Mouse (Mus musculus): ENCODE measurements at regions not wholly inside any gene's neighbourhood (a gene's known extent, or its start where the extent isn't known, plus 50 kb on each side); places are given as distances from the start of the nearest gene placed in this dataset.

- H3K9ac ChIP-seq (replicated peaks; ENCODE audit: low read depth, low read length), result no peak overlapping the region
- H3K4me2 ChIP-seq (ENCODE audit: low read depth, low read length), result no peak overlapping the region
- no peaks in the 10 kb centered on the region for H3K9me3 ChIP-seq (ENCODE audit: control insufficient read depth, low read length)
- no peaks in the 10 kb centered on the region for H3K36me3 ChIP-seq (ENCODE audit: control insufficient read depth, insufficient read depth, low read length)
- H3K27ac ChIP-seq (ENCODE audit: low read depth, low read length), result no peak overlapping the region
- no peaks in the 10 kb centered on the region for H3K27me3 ChIP-seq (ENCODE audit: control insufficient read depth, insufficient read depth, low read length)
- 56% methylated on average over 2 of the region's 2 CpGs for WGBS
- no peaks in the 10 kb centered on the region for H3K4me1 ChIP-seq (ENCODE audit: control insufficient read depth, insufficient read depth, low read length)
- ATAC-seq (ENCODE audit: low read depth), result no peak
- no peak overlapping the region for H3K4me3 ChIP-seq (ENCODE audit: low read depth, low read length)
Observed at GRCm38 (mm10) chr9:115504789-115505188, 194.6 kb upstream of the Stt3b start.

DNA sequence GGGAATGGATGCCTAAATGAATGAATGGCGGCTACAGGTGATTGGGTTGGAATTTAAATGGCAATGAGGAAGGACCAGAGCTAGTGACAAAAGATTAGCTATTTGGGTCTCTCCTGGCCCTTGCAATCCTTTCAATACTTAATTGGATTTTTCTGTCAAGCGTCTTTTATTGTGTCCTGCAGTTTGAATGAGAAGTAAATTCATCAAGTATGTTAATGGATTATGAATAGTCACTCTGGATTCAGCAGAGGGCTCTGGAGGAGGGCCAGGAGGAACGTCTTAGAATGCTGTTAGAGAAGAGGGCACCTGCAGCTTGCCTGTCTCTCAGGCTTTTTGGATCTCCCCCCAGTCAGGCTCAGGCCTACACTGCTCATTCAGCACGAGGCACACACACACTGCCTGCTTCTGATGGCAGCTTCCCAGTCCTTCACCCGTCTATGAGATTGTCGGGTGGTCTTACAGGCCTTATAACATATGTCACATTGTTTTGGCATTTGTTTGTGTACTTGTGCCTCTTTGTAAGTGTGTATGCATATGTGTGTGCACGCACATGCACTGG lies 197.0 kb upstream of the Stt3b start:
- Histone ChIP-seq H3K9me3 (ENCODE audit: control insufficient read depth, low read length) (no peaks in the 10 kb centered on the region), H3K27me3 (ENCODE audit: control insufficient read depth, insufficient read depth, low read length) (no peaks in the 10 kb centered on the region), H3K4me1 (ENCODE audit: control insufficient read depth, insufficient read depth, low read length) (no peaks in the 10 kb centered on the region), H3K4me3 (ENCODE audit: low read depth, low read length) (no peak overlapping the region), H3K9ac (replicated peaks; ENCODE audit: low read depth, low read length) (no peak overlapping the region), H3K36me3 (ENCODE audit: control insufficient read depth, insufficient read depth, low read length) (no peaks in the 10 kb centered on the region), H3K27ac (ENCODE audit: low read depth, low read length) (no peak overlapping the region), H3K4me2 (ENCODE audit: low read depth, low read length) (no peak overlapping the region)
- 71% methylated on average over 7 of the region's 7 CpGs for WGBS
- no peak for ATAC-seq (ENCODE audit: low read depth)

- H3K4me2 ChIP-seq (ENCODE audit: low read depth, low read length), result no peak overlapping the region
- no peaks in the 10 kb centered on the region for H3K36me3 ChIP-seq (ENCODE audit: control insufficient read depth, insufficient read depth, low read length)
- ATAC-seq (ENCODE audit: low read depth), result no peak
- 64% methylated on average over 16 of the region's 16 CpGs for WGBS
- no peaks in the 10 kb centered on the region for H3K4me1 ChIP-seq (ENCODE audit: control insufficient read depth, insufficient read depth, low read length)
- no peak overlapping the region for H3K4me3 ChIP-seq (ENCODE audit: low read depth, low read length)
- H3K27ac ChIP-seq (ENCODE audit: low read depth, low read length), result no peak overlapping the region
- H3K27me3 ChIP-seq (ENCODE audit: control insufficient read depth, insufficient read depth, low read length), result no peaks in the 10 kb centered on the region
- H3K9ac ChIP-seq (replicated peaks; ENCODE audit: low read depth, low read length), result no peak overlapping the region
- H3K9me3 ChIP-seq (ENCODE audit: control insufficient read depth, low read length), result no peaks in the 10 kb centered on the region
Observed at GRCm38 (mm10) chr9:115512835-115513629, 202.8 kb upstream of the Stt3b start.

GRCm38 (mm10) chr9:115517903-115518302 lies 207.7 kb upstream of the Stt3b start:
- H3K27ac ChIP-seq (ENCODE audit: low read depth, low read length), result no peak overlapping the region
- H3K9ac ChIP-seq (replicated peaks; ENCODE audit: low read depth, low read length), result no peak overlapping the region
- no peak overlapping the region for H3K4me2 ChIP-seq (ENCODE audit: low read depth, low read length)
- H3K4me3 ChIP-seq (ENCODE audit: low read depth, low read length), result no peak overlapping the region
- no peaks in the 10 kb centered on the region for H3K36me3 ChIP-seq (ENCODE audit: control insufficient read depth, insufficient read depth, low read length)
- no peaks in the 10 kb centered on the region for H3K9me3 ChIP-seq (ENCODE audit: control insufficient read depth, low read length)
- H3K27me3 ChIP-seq (ENCODE audit: control insufficient read depth, insufficient read depth, low read length), result no peaks in the 10 kb centered on the region
- no peaks in the 10 kb centered on the region for H3K4me1 ChIP-seq (ENCODE audit: control insufficient read depth, insufficient read depth, low read length)
- ATAC-seq (ENCODE audit: low read depth), result no peak

GRCm38 (mm10) chr9:115524161-115524560 lies 213.9 kb upstream of the Stt3b start:
- 42% methylated on average over 3 of the region's 3 CpGs for WGBS

GRCm38 (mm10) chr9:115524591-115524990 lies 214.4 kb upstream of the Stt3b start:
- H3K4me1 ChIP-seq (ENCODE audit: control insufficient read depth, insufficient read depth, low read length), result no peaks in the 10 kb centered on the region
- H3K4me2 ChIP-seq (ENCODE audit: low read depth, low read length), result no peak overlapping the region
- H3K9me3 ChIP-seq (ENCODE audit: control insufficient read depth, low read length), result no peaks in the 10 kb centered on the region
- H3K36me3 ChIP-seq (ENCODE audit: control insufficient read depth, insufficient read depth, low read length), result no peaks in the 10 kb centered on the region
- H3K4me3 ChIP-seq (ENCODE audit: low read depth, low read length), result no peak overlapping the region
- no peak for ATAC-seq (ENCODE audit: low read depth)
- 32% methylated on average over 5 of the region's 5 CpGs for WGBS
- H3K27me3 ChIP-seq (ENCODE audit: control insufficient read depth, insufficient read depth, low read length), result no peaks in the 10 kb centered on the region
- no peak overlapping the region for H3K27ac ChIP-seq (ENCODE audit: low read depth, low read length)
- H3K9ac ChIP-seq (replicated peaks; ENCODE audit: low read depth, low read length), result no peak overlapping the region

More at GRCm38 (mm10) chr9:115524161-115524560, 213.9 kb upstream of the Stt3b start:
- ATAC-seq (ENCODE audit: low read depth), result no peak
- Histone ChIP-seq H3K4me3 (ENCODE audit: low read depth, low read length) (no peak overlapping the region), H3K4me1 (ENCODE audit: control insufficient read depth, insufficient read depth, low read length) (no peaks in the 10 kb centered on the region), H3K9ac (replicated peaks; ENCODE audit: low read depth, low read length) (no peak overlapping the region), H3K27ac (ENCODE audit: low read depth, low read length) (no peak overlapping the region), H3K4me2 (ENCODE audit: low read depth, low read length) (no peak overlapping the region), H3K27me3 (ENCODE audit: control insufficient read depth, insufficient read depth, low read length) (no peaks in the 10 kb centered on the region), H3K9me3 (ENCODE audit: control insufficient read depth, low read length) (no peaks in the 10 kb centered on the region), H3K36me3 (ENCODE audit: control insufficient read depth, insufficient read depth, low read length) (no peaks in the 10 kb centered on the region)

GRCm38 (mm10) chr9:115526322-115526721 lies 216.1 kb upstream of the Stt3b start:
- 87% methylated on average over 4 of the region's 4 CpGs for WGBS
- H3K36me3 ChIP-seq (ENCODE audit: control insufficient read depth, insufficient read depth, low read length), result no peaks in the 10 kb centered on the region
- ATAC-seq (ENCODE audit: low read depth), result no peak
- no peak overlapping the region for H3K4me2 ChIP-seq (ENCODE audit: low read depth, low read length)
- no peaks in the 10 kb centered on the region for H3K27me3 ChIP-seq (ENCODE audit: control insufficient read depth, insufficient read depth, low read length)
- H3K4me1 ChIP-seq (ENCODE audit: control insufficient read depth, insufficient read depth, low read length), result no peaks in the 10 kb centered on the region
- H3K4me3 ChIP-seq (ENCODE audit: low read depth, low read length), result no peak overlapping the region
- H3K27ac ChIP-seq (ENCODE audit: low read depth, low read length), result no peak overlapping the region
- no peaks in the 10 kb centered on the region for H3K9me3 ChIP-seq (ENCODE audit: control insufficient read depth, low read length)
- no peak overlapping the region for H3K9ac ChIP-seq (replicated peaks; ENCODE audit: low read depth, low read length)

DNA sequence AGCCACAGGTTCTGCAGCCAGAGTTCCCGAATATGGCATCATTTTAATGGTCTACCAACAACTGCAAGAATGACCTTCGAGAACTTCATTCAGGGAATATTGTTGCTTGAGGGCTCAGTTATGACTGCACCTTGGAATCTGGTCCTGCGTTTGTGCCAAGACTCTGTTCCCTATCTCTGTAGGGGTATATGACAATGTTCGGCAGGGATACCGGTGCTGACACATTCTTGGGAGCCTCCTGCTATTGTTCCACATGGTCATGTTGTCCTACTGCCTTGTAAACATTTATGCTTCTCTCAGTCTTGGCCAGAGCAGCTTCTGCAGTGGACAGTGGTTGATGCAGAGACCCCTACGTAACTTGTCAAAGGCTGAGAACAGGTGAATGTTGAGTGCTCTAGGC lies 216.8 kb upstream of the Stt3b start:
- no peaks in the 10 kb centered on the region for H3K4me1 ChIP-seq (ENCODE audit: control insufficient read depth, insufficient read depth, low read length)
- no peak for ATAC-seq (ENCODE audit: low read depth)
- WGBS, result 93% methylated on average over 6 of the region's 6 CpGs

GRCm38 (mm10) chr9:115534198-115534597 lies 224.0 kb upstream of the Stt3b start:
- Histone ChIP-seq H3K27ac (ENCODE audit: low read depth, low read length) (no peak overlapping the region), H3K4me3 (ENCODE audit: low read depth, low read length) (no peak overlapping the region), H3K4me2 (ENCODE audit: low read depth, low read length) (no peak overlapping the region), H3K9ac (replicated peaks; ENCODE audit: low read depth, low read length) (no peak overlapping the region), H3K4me1 (ENCODE audit: control insufficient read depth, insufficient read depth, low read length) (no peaks in the 10 kb centered on the region), H3K36me3 (ENCODE audit: control insufficient read depth, insufficient read depth, low read length) (no peaks in the 10 kb centered on the region), H3K9me3 (ENCODE audit: control insufficient read depth, low read length) (no peaks in the 10 kb centered on the region), H3K27me3 (ENCODE audit: control insufficient read depth, insufficient read depth, low read length) (no peaks in the 10 kb centered on the region)
- 28% methylated on average over 3 of the region's 3 CpGs for WGBS
- no peak for ATAC-seq (ENCODE audit: low read depth)

More for the DNA sequence above, 216.8 kb upstream of the Stt3b start:
- no peaks in the 10 kb centered on the region for H3K36me3 ChIP-seq (ENCODE audit: control insufficient read depth, insufficient read depth, low read length)
- no peak overlapping the region for H3K4me2 ChIP-seq (ENCODE audit: low read depth, low read length)
- H3K27ac ChIP-seq (ENCODE audit: low read depth, low read length), result no peak overlapping the region
- H3K9me3 ChIP-seq (ENCODE audit: control insufficient read depth, low read length), result no peaks in the 10 kb centered on the region
- no peak overlapping the region for H3K9ac ChIP-seq (replicated peaks; ENCODE audit: low read depth, low read length)
- H3K27me3 ChIP-seq (ENCODE audit: control insufficient read depth, insufficient read depth, low read length), result no peaks in the 10 kb centered on the region
- H3K4me3 ChIP-seq (ENCODE audit: low read depth, low read length), result no peak overlapping the region

All from neural tube, embryonic 14.5 days (tissue).